Mouse (Mus musculus): ENCODE measurements around the gene Adgrl3.

- no peak for TF ChIP-seq EP300 (IDR thresholded peaks at IDR 0.05; ENCODE audit: low read depth)
- TF ChIP-seq CTCF (IDR thresholded peaks at IDR 0.05; ENCODE audit: low read depth), result no peak
These were observed 416.4 kb downstream of the Adgrl3 start for GRCm38 (mm10) chr5:81436375-81436774.

Measured in heart, postnatal 0 days (tissue).